Mouse (Mus musculus) erythroblast, embryonic 14.5 days (primary cell): Measurements from ENCODE around the gene Irf1. TPM values are rescaled to one million over a fixed set of nuclear protein-coding genes. Genes with fewer than 3 reads are reported as not detected.

ENCODE experiments used
- H3K27me3 ChIP-seq: 2 replicates; pipeline ENCODE4 v1.6.1; 2012; ENCODE audit warnings: inconsistent platforms; ENCODE audit not compliant: control insufficient read depth
- H3K36me3 ChIP-seq: 2 replicates; pipeline ENCODE4 v1.6.1; 2012; ENCODE audit warnings: mild to moderate bottlenecking, inconsistent platforms; ENCODE audit not compliant: control insufficient read depth
- H3K4me1 ChIP-seq: 2 replicates; pipeline ENCODE4 v1.6.1; 2012; ENCODE audit warnings: inconsistent platforms; ENCODE audit not compliant: control insufficient read depth
- H3K4me3 ChIP-seq: replicated peaks from 2 replicates; pipeline ENCODE3; 2012; ENCODE audit warnings: moderate library complexity, mild to moderate bottlenecking, inconsistent platforms
- H3K9me3 ChIP-seq: 2 replicates; pipeline ENCODE4 v1.6.1; 2012; ENCODE audit warnings: low read length, inconsistent platforms, mixed read lengths; ENCODE audit not compliant: control insufficient read depth
- GATA1 ChIP-seq: IDR thresholded peaks from 2 replicates; pipeline ENCODE4 v1.6.1; 2012; ENCODE audit warnings: low read length, inconsistent platforms, mixed read lengths
- TAL1 ChIP-seq: IDR thresholded peaks from 3 replicates; pipeline ENCODE4 v1.6.1; 2012; ENCODE audit warnings: low read length, inconsistent platforms, mixed read lengths
- polyA plus RNA-seq: library from polyadenylated mRNA; stranded (reverse); fragments of >175 nt; gene quantifications from 2 replicates; pipeline ENCODE4 v1.2.3, GENCODE M21; 2012

Irf1 gene
- polyA plus RNA-seq, 1 experiment, result 0.01 TPM

GRCm38 (mm10) chr11:53798041-53798711 is 28.4 kb downstream of the Irf1 start:
- Histone ChIP-seq H3K27me3 (peaks cover 9% of the 10 kb centered on the region; the same call in 1 of the 2 replicates), H3K36me3 (no peaks in the 10 kb centered on the region), H3K4me3 (no peak overlapping the region), H3K9me3 (no peaks in the 10 kb centered on the region), H3K4me1 (peaks cover 3% of the 10 kb centered on the region; the same call in 1 of the 2 replicates)
- no peak for TF ChIP-seq GATA1

- TF ChIP-seq GATA1, result no peak
- no peak for TF ChIP-seq TAL1
- no peaks in the 10 kb centered on the region for H3K36me3 ChIP-seq
- no peaks in the 10 kb centered on the region for H3K9me3 ChIP-seq
- no peak overlapping the region for H3K4me3 ChIP-seq
- H3K4me1 ChIP-seq, result peaks cover 2% of the 10 kb centered on the region; the same call in 1 of the 2 replicates
- peaks cover 3% of the 10 kb centered on the region; the same call in 1 of the 2 replicates for H3K27me3 ChIP-seq
Observed at GRCm38 (mm10) chr11:53800036-53800435, 30.2 kb downstream of the Irf1 start.

- Histone ChIP-seq H3K4me3 (no peak overlapping the region), H3K4me1 (no peaks in the 10 kb centered on the region), H3K36me3 (no peaks in the 10 kb centered on the region), H3K27me3 (no peaks in the 10 kb centered on the region), H3K9me3 (no peaks in the 10 kb centered on the region)
- TF ChIP-seq TAL1 (no peak), GATA1 (no peak)
Observed at GRCm38 (mm10) chr11:53800975-53801374, 31.2 kb downstream of the Irf1 start.

- H3K4me3 ChIP-seq, result no peak overlapping the region
- no peaks in the 10 kb centered on the region for H3K36me3 ChIP-seq
- H3K27me3 ChIP-seq, result no peaks in the 10 kb centered on the region
- no peaks in the 10 kb centered on the region for H3K4me1 ChIP-seq
- no peaks in the 10 kb centered on the region for H3K9me3 ChIP-seq
- TF ChIP-seq TAL1 (no peak), GATA1 (no peak)
Observed at GRCm38 (mm10) chr11:53803093-53803492, 33.3 kb downstream of the Irf1 start.

GRCm38 (mm10) chr11:53803494-53803893 is 33.7 kb downstream of the Irf1 start:
- H3K4me1 ChIP-seq, result no peaks in the 10 kb centered on the region
- no peak for TF ChIP-seq GATA1
- no peaks in the 10 kb centered on the region for H3K36me3 ChIP-seq
- no peak overlapping the region for H3K4me3 ChIP-seq
- H3K27me3 ChIP-seq, result no peaks in the 10 kb centered on the region
- no peaks in the 10 kb centered on the region for H3K9me3 ChIP-seq

GRCm38 (mm10) chr11:53804569-53805344 is 34.9 kb downstream of the Irf1 start:
- no peaks in the 10 kb centered on the region for H3K4me1 ChIP-seq
- no peaks in the 10 kb centered on the region for H3K36me3 ChIP-seq
- H3K9me3 ChIP-seq, result no peaks in the 10 kb centered on the region
- H3K4me3 ChIP-seq, result no peak overlapping the region
- no peaks in the 10 kb centered on the region for H3K27me3 ChIP-seq
- TF ChIP-seq TAL1 (no peak), GATA1 (no peak)

GRCm38 (mm10) chr11:53805786-53806185 is 36.0 kb downstream of the Irf1 start:
- no peak for TF ChIP-seq TAL1
- no peak for TF ChIP-seq GATA1
- no peaks in the 10 kb centered on the region for H3K4me1 ChIP-seq
- no peak overlapping the region for H3K4me3 ChIP-seq
- no peaks in the 10 kb centered on the region for H3K36me3 ChIP-seq
- no peaks in the 10 kb centered on the region for H3K9me3 ChIP-seq
- H3K27me3 ChIP-seq, result no peaks in the 10 kb centered on the region

- H3K4me3 ChIP-seq, result no peak overlapping the region
- H3K4me1 ChIP-seq, result no peaks in the 10 kb centered on the region
- no peaks in the 10 kb centered on the region for H3K9me3 ChIP-seq
- no peaks in the 10 kb centered on the region for H3K27me3 ChIP-seq
- TF ChIP-seq GATA1 (no peak), TAL1 (no peak)
- no peaks in the 10 kb centered on the region for H3K36me3 ChIP-seq
Observed at GRCm38 (mm10) chr11:53809354-53809753, 39.5 kb downstream of the Irf1 start.

- H3K9me3 ChIP-seq, result no peaks in the 10 kb centered on the region
- no peaks in the 10 kb centered on the region for H3K27me3 ChIP-seq
- no peak overlapping the region for H3K4me3 ChIP-seq
- TF ChIP-seq TAL1 (no peak), GATA1 (no peak)
- H3K4me1 ChIP-seq, result no peaks in the 10 kb centered on the region
- H3K36me3 ChIP-seq, result no peaks in the 10 kb centered on the region
Observed at GRCm38 (mm10) chr11:53810156-53810555, 40.3 kb downstream of the Irf1 start.

GRCm38 (mm10) chr11:53810749-53811148 is 40.9 kb downstream of the Irf1 start:
- no peaks in the 10 kb centered on the region for H3K4me1 ChIP-seq
- no peaks in the 10 kb centered on the region for H3K36me3 ChIP-seq
- no peak overlapping the region for H3K4me3 ChIP-seq
- H3K27me3 ChIP-seq, result no peaks in the 10 kb centered on the region
- no peak for TF ChIP-seq TAL1
- H3K9me3 ChIP-seq, result no peaks in the 10 kb centered on the region
